Mouse (Mus musculus) thymus, adult 2 months (tissue): ENCODE measurements around the gene Ptcra. TPM values are rescaled to one million over a fixed set of nuclear protein-coding genes. Genes with fewer than 3 reads are reported as not detected.

Experiments
- DNase-seq: peaks from one replicate; pipeline ENCODE4 v3.0.0; 2021
- H3K27ac ChIP-seq: fragments of 200-500 bp; 2 replicates; pipeline ENCODE4 v1.5.1; 2012; ENCODE audit warnings: low read length, control low read depth; ENCODE audit not compliant: control insufficient read depth, insufficient read depth
- H3K27me3 ChIP-seq: fragments of 200-500 bp; 2 replicates; pipeline ENCODE4 v1.6.1; 2012; ENCODE audit warnings: mild to moderate bottlenecking, low read length, moderate library complexity, mixed read lengths; ENCODE audit not compliant: control insufficient read depth, insufficient read depth
- H3K36me3 ChIP-seq: fragments of 200-500 bp; 2 replicates; pipeline ENCODE4 v1.6.1; 2012; ENCODE audit warnings: mild to moderate bottlenecking, low read length, moderate library complexity; ENCODE audit not compliant: control insufficient read depth, insufficient read depth
- H3K4me1 ChIP-seq: fragments of 200-500 bp; replicated peaks from 2 replicates; pipeline ENCODE4 v1.6.1; 2012; ENCODE audit warnings: low read length; ENCODE audit not compliant: control insufficient read depth, insufficient read depth
- H3K4me3 ChIP-seq: fragments of 200-500 bp; 2 replicates; pipeline ENCODE4 v1.5.1; 2012; ENCODE audit warnings: mild to moderate bottlenecking, low read length, control low read depth, moderate library complexity; ENCODE audit not compliant: control insufficient read depth, insufficient read depth
- CTCF ChIP-seq: fragments of 200-500 bp; IDR thresholded peaks from 2 replicates; pipeline ENCODE4 v1.5.1; 2012; ENCODE audit warnings: mild to moderate bottlenecking, control low read depth, low read length, moderate library complexity, borderline replicate concordance; ENCODE audit not compliant: control insufficient read depth, poor library complexity, insufficient read depth; ENCODE audit errors: extremely low read depth
- POLR2A ChIP-seq: fragments of 200-500 bp; IDR thresholded peaks from 2 replicates; pipeline ENCODE4 v1.6.1; 2012; ENCODE audit warnings: mild to moderate bottlenecking, low read length, control low read depth, moderate library complexity; ENCODE audit not compliant: control insufficient read depth, poor library complexity, insufficient read depth; ENCODE audit errors: extremely low read depth
- WGBS: fragments of 180-500 bp; shearing (Covaris S2); methylation state at CpG from one replicate; pipeline ENCODE4 v1.1.7; 2018; 5-methylcytosine and 5-hydroxymethylcytosine counted together
- polyA plus RNA-seq: library from polyadenylated mRNA; depleted of rRNA; stranded (reverse); fragments of >200 nt; gene quantifications from 2 replicates; pipeline ENCODE4 v1.2.3, GENCODE M21; 2012

Gene Ptcra
- polyA plus RNA-seq, 1 experiment, result 126 TPM

- H3K27ac ChIP-seq, result no peak overlapping the region
- 87% methylated on average over 7 of the region's 7 CpGs for WGBS
- TF ChIP-seq CTCF (no peak), POLR2A (no peak)
- peaks cover 5% of the 10 kb centered on the region; the same call in 1 of the 2 replicates for H3K36me3 ChIP-seq
- H3K4me3 ChIP-seq, result no peak overlapping the region
- H3K4me1 ChIP-seq, result peaks cover 9% of the 10 kb centered on the region; the same call in 1 of the 2 replicates
- H3K27me3 ChIP-seq, result no peaks in the 10 kb centered on the region
- no peak for DNase-seq
Measured at GRCm38 (mm10) chr17:46721077-46721476, 42.4 kb downstream of the Ptcra start.

GRCm38 (mm10) chr17:46714756-46715481 lies 48.6 kb downstream of the Ptcra start:
- TF ChIP-seq CTCF (no peak), POLR2A (no peak)
- peak; percentile 27 for DNase-seq
- 94% methylated on average over 11 of the region's 11 CpGs for WGBS

GRCm38 (mm10) chr17:46713849-46714248 lies 49.7 kb downstream of the Ptcra start:
- no peak overlapping the region for H3K27ac ChIP-seq
- DNase-seq, result no peak
- peaks cover 15% of the 10 kb centered on the region for H3K4me1 ChIP-seq
- WGBS, result 91% methylated on average over 9 of the region's 9 CpGs
- H3K4me3 ChIP-seq, result no peak overlapping the region
- peaks cover 4% of the 10 kb centered on the region; the same call in 1 of the 2 replicates for H3K36me3 ChIP-seq
- TF ChIP-seq POLR2A (no peak), CTCF (no peak)
- no peaks in the 10 kb centered on the region for H3K27me3 ChIP-seq

More at GRCm38 (mm10) chr17:46714756-46715481, 48.6 kb downstream of the Ptcra start:
- Histone ChIP-seq H3K27me3 (no peaks in the 10 kb centered on the region), H3K36me3 (peaks cover 4% of the 10 kb centered on the region; the same call in 1 of the 2 replicates), H3K27ac (no peak overlapping the region), H3K4me3 (no peak overlapping the region), H3K4me1 (peaks cover 15% of the 10 kb centered on the region)

GRCm38 (mm10) chr17:46712442-46712841 lies 51.1 kb downstream of the Ptcra start:
- under 1% methylated on average over 7 of the region's 7 CpGs for WGBS
- no peak for TF ChIP-seq CTCF
- TF ChIP-seq POLR2A, result no peak
- Histone ChIP-seq H3K4me1 (peaks cover 15% of the 10 kb centered on the region), H3K36me3 (peaks cover 4% of the 10 kb centered on the region; the same call in 1 of the 2 replicates), H3K27me3 (no peaks in the 10 kb centered on the region), H3K27ac (peak overlapping the region; percentile 63), H3K4me3 (peak overlapping the region; percentile 76)
- no peak for DNase-seq

- peak overlapping the region; percentile 63 for H3K27ac ChIP-seq
- peak; percentile 18 for DNase-seq
- TF ChIP-seq POLR2A (no peak), CTCF (no peak)
- H3K36me3 ChIP-seq, result peaks cover 4% of the 10 kb centered on the region; the same call in 1 of the 2 replicates
- peak overlapping the region; percentile 76 for H3K4me3 ChIP-seq
- peaks cover 15% of the 10 kb centered on the region for H3K4me1 ChIP-seq
- H3K27me3 ChIP-seq, result no peaks in the 10 kb centered on the region
- WGBS, result under 1% methylated on average over 76 of the region's 76 CpGs
Measured at GRCm38 (mm10) chr17:46711612-46712271, 51.8 kb downstream of the Ptcra start.

GRCm38 (mm10) chr17:46710959-46711597 lies 52.4 kb downstream of the Ptcra start, which contains the start of gene Pex6:
Pex6 (plus strand) TSS chr17:46711463.
- peaks cover 15% of the 10 kb centered on the region for H3K4me1 ChIP-seq
- peak within 1 kb of the TSS; percentile 76 for H3K4me3 ChIP-seq
- peak within 1 kb of the TSS; percentile 63 for H3K27ac ChIP-seq
- WGBS, result 6% methylated on average over 36 of the region's 36 CpGs
- TF ChIP-seq CTCF (no peak), POLR2A (peak; percentile 77)
- peaks cover 4% of the 10 kb centered on the region; the same call in 1 of the 2 replicates for H3K36me3 ChIP-seq
- H3K27me3 ChIP-seq, result no peaks in the 10 kb centered on the region
- DNase-seq, result peak; percentile 92
